Mouse (Mus musculus) gastrocnemius, adult 8-10 months (tissue): ENCODE results near the gene Foxd1. TPM values are rescaled to one million over a fixed set of nuclear protein-coding genes. Genes with fewer than 3 reads are reported as not detected.

Experiments
- DNase-seq, 2 experiments: peaks; one replicate each; pipeline ENCODE4 v3.0.0; 2022; ENCODE audit warnings: low spot score in 2 of 2
- total RNA-seq, 4 experiments: library from RNA; stranded (reverse); gene quantifications; 2 replicates each; pipeline ENCODE4 v1.2.4; 2022

The Foxd1 gene
- total RNA-seq, 4 experiments from 2014 or later, result 0.11 TPM; not detected in 3

DNA sequence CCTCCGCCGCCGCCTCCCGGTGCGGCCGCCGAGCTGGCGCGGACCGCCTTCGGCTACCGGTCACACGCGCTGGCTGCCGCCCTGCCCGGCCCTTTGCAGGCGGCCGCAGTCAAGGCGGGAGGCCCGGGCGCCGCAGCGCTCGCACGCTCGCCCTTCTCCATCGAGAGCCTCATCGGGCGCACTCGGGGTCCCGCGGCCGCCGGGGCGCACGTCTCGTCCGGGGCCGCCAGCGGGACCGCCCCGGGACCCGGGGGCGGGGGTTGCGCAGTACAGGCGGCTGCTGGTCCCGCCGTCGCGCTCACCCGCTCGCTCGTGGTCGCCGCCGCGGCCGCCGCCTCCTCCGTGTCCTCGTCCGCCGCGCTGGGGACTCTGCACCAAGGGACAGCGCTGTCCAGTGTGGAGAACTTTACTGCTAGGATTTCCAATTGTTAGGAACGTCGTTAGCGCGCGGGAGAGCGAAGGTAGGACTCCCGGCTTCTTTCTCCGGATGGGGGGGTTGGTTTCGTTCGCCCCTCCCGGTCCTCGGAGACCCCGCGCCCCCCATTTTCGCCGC, 1.6 kb downstream of the Foxd1 start:
- no peak for DNase-seq

DNA sequence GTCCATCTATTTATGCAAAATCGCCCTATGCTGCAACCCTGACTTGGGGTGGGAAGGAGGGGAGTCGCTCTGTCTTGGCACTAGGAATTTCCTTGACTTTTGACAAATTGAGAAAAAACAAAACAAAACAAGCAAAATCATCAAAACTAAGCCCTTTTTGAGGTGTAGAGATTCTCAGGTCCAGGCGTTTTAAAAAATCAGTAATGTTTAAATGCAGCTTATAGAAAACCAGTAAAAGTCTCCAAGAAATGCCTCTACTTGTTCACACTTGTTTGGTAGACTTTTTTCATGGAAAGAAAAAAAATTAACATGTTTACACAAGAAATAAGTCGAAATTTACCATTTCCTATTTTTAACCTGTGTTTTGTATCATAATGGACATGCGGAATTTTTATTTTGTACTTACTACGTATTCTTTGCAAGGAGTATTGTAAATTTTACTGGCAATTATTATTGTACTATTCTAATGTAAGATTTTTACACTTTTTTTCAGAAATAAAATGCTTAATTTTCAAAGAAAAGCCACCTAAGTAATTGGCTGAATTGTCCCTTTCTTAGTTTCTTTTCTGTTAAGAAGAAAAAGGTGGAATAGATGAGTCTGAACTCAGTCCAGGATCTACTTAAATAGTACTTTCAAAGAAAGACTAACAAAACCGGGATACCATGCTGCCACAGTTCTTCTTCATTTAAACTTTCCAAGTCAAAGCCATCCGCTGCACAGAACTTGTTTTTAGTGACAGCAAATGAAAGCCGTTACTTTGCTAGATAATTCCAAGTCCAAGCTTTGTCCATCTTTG, 2.3 kb downstream of the Foxd1 start:
- no peak for DNase-seq

DNA sequence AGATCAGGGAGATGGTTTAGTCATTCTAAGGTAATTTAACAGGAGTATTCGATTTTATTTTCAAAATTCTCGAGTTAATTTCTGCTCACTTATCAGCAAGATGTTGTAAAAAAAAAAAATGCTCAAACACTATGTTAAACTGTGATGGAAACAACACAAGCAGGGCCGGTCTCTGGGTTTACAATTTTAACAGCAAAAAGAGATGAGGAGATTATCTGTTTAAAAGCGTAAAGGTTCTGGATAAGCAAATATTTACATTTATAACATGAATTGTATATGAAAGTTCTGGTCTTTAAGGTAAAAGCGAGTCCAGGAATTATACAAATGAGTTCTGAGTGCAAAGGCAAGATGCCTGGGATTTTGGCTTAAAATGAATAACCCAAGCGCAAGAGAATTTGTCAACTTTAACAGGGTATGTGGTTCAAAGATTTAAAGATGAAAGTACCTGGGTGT, 3.0 kb downstream of the Foxd1 start:
- no peak for DNase-seq

DNA sequence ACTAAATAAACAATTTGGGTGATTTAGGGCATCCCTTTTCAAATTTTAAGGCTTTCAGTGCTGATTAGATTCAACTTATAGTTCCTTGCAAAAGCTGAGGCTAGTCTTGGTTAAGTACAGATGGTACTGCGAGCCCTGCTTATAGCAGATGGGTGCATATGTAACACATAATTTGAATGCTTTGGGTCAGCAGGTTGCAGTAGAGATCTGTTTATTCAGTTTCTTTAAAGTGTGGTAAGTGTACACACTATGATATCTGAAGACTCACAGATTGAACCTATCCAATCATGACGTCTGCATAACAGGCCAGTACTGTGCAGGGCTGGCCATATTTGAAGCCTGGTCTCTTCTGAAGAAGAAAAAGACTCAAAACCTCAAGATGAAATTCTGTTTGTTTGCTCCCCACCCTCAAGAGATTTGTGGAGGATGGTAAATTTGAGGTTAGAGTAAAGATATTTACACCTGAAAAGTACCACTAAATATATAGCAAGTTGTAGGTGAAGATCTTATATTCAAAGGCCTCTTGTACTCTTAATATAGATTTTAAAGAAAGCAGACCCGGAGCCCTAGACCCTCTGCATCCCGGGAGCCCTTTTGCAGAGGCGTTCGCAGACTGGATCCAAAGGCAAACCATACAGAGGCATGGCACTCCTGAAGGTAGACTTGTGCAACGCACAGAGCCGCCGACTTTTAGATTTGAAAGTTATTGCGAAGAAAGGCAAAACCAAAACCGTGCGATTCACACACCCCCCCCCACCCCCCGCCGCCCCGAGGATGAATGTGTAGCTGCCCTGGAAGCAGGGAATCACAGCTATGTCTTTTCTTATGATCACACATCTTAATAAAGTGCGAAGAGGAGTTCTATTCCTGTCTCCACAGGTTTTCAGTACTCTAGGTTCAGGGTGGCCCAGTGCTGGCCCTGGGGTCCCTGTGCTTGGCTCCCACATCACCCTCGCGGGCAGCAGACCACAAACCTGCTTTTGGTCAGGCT, 3.7 kb downstream of the Foxd1 start:
- DNase-seq, result no peak

DNA sequence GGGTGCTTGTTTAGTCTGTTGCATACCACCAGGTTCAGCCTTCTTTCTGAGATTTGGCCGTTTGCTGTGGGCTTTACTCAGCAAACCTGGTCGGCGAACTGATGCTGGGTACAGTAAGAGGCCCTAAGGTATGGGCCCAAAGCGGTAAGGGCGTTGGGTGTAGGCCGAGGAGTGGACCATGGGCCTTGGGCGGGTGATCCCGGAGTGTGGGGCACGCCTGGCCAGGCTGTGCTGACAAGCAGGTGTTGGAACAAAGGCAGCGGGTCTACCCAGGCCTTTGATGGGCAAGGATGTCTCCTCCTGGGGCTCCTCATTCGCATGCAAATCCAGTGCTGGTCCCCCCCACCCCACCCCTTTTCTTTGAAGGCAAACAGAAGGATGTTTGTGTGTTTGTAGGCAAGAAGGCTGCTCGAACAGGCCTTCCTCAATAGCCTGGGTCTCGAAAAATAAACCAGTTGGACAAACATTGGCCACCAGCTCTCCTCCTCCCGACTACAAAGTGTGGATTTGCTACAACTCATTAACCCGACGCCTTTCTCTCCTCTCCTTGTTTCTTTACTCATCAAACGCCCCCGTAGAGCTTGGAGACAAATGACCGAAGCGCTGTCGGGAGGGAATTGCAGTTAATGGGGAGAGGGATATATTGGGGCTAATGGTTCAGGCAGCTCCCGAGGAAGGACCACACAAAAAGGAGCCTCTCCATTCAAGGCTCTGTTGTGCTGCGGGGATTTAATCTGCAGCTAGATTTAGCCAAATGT, 4.6 kb downstream of the Foxd1 start:
- DNase-seq, result no peak

DNA sequence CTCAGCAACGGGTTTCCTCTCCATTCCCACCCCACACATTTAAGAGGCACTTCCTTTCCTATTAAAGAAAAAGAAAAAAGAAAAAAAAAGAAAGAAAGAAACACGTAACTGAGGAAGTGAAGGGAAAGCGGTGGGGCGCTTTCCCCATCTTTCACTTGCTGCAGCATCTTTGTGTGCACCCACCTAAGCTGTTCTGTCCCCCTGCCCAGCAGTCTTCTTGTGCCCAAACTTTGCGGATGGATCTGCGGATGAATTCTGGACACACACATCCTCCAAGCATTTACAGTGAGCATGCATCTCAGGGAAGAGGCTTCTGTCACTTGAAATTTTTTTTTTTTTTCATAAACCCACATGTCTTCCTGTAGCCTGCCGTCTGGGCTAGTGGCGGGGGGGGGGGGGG, 5.3 kb downstream of the Foxd1 start:
- no peak for DNase-seq

DNA sequence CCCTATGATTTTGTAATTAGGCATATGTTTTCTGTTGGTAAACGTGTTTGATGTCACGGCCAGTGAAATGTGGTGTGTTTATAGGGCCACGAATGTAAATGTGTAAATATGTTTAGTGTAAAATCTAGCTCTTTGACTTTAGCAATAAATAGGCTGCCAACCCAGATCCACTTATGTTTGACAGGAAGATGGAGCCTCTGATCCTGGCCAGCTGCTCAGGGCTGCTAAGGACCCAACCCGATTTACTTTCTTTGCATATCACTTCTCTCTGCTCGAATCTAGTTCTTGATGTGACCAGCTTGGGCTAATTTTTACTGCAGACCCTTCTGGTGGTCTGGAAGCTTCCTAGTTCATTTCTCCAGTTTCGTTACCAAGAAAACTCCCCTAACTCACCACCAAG, 6.3 kb downstream of the Foxd1 start:
- DNase-seq, result no peak

DNA sequence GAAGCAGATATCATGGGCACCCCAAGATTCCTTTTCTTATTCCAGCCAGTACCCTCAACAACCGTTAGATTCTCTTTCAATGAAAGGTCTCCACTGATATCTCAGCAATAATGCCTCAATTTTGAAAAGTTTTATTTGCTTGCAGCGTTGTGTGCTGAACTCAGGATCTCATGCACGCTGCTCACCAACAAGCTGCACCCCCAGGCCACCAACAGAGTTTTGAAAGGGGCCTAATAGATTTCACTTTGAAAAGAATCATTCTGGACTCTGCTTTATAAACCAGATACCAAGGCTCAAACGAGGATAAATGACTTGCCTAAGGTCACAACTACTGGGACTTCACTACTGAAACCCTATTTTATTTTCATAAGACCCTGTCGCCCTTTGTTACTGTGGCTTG, 7.1 kb downstream of the Foxd1 start:
- no peak for DNase-seq

DNA sequence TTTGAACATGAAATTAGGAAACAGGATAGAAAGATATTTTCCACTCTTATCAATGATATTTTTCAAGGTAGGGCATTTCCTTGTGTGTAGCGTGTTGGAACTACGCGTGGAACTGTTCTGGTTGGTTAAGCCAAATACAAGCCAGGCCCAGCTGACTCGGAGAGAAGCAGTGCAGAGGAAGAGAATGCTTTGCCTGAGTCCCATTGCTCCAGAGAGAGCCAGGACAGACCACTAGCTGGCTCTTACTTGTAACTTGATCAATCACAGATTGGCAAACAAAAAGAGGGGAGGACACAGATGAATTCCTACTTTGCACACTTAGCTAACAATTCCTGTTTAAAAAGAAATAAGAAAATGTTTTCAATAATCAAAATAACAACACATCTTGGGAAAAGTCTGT, 9.0 kb downstream of the Foxd1 start:
- DNase-seq, result no peak

DNA sequence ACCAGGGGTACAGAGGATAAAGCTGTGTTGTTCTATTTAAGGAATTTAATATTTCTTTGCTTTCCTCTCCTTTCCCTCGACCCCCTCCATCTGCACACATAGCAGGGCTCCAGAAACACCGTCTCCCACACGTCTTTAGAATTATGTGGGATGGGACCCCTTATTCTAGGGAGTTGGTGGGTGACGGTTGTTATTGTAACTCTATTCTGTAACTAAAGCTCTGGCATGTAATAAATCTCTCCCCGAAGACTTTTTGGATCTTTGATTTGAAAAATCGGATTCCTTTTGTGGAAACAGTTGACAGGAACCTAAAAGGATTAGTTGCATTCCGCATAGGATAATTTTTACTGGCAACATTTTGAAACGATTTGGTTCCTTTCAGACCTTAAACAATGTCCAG, 11.0 kb downstream of the Foxd1 start:
- DNase-seq, result no peak

DNA sequence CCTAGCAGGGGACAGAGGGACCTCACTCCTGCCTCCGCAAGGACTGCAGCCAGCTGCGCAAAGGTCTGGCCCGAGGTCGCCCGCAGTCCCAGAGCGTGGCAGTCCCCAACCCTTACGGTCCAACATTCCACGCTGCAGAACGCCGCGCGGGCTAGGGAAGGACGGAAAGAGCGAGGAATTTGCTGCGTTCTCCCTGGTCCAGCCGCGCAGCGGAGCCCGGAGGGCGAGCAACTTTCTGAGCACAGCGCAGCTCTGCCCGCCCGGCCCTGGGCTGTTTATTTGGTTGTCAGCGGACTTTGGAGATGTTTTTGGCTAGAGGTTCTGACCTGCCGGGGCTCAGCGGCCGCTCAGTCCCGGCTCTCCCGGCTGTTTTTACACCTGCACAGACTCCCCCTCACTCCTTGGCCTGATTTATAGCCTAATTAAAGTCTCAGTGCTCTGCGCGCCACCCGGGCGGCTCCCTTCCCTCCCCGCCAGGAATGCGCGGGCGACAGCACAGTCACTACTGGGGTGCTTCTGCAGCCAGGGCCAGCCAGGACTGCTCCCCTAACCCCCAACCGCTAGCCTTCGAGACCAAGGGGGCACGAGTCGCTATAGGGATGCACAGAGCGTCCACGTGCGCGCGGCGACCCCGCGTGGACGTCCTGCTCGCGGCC, 11.9 kb downstream of the Foxd1 start:
- no peak for DNase-seq

DNA sequence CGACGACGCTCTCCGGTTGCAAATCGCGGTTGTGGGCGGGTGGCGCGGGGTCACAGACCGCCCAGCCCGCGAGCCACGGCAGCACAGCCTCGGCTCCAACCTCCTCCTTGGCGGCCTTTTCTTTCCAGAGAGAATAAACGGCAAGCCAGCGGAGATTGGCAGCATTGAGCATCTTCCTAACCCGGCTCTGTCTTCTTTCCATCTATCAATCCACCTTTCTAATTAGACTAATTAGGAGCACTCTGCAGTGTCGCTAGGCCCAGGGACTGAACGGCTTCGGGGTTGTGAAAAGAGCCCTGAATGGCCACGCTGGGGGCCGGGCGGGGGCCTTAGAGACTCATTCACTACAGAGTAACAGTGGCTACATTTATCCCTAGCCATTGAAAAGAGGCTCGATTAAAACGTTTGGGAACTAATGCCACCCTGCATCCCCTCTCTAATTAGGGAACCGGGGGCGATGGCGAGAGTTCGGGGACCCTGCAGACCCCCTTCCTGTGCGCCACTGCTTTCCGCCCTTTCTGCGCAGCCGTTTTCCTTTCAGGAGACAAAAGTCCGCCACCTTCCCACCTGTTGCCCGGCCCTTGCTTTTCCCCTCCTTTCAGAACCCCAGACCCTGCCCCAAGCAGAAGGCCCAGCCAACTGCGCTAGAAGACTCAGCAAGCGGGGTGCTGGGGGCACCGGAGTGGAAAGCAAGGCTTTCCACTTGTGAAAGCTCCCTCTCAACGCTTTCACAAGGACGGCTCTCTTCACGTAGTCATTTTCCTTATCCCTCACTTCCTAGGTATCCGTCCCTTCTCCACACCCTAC, 12.6 kb downstream of the Foxd1 start:
- DNase-seq, result no peak

DNA sequence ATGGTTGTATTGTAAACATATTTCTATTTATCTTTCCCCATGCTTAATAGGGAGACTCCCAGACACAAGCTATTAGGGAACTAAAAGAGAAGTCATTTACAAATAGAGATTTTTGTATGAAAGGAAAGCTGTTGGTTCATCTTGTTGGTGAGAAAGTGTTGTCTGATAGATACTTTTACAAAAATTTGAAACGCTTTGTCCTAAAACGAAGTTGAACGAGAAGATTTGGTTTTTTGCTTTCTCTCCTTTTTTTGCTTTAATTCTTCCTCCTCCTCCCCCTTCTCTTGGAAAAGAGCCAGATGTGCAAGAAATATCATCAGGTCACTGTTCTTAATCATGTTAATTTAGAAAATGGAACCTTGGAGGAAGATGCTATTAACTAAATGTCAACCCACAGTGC, 13.6 kb downstream of the Foxd1 start:
- DNase-seq, result no peak

DNA sequence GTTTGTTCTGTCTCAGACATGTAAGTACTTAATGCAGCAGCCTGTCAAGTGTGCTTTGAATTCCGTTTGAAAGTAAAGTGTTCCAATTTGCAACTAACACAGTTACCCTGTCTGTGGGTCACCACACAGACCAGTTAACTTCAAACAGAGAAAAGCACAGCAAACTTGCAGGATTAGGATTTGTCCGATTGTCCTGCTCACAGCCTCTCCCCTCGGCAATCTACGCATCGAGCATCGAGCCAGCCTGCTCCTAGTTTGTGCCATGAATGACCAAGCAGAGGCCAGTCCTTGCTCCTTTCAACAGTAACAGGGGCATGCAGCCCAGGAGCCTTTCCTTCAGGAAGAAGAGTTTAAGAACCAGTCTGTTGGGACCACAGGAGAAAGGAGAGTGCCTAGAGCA, 15.0 kb downstream of the Foxd1 start:
- no peak for DNase-seq

DNA sequence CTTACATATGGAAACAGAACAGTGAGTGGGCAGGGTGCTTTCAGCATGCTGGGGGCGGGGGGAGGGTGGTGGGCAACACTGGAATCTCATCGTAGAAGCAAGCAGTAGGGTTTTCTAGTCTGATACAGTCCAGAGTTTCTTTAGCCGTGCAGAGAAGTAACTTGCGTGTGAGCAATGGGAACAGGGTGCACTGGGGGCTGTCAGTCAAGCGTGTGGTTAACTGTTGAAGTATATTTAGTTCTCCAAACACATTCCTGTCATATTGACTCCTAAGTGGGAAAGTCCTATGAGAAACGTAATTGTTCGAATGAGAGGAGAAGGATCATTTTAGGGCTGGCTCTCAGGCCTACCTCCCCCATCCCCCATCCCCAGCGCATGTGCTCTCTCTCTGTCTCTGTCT, 20.5 kb downstream of the Foxd1 start:
- no peak for DNase-seq

DNA sequence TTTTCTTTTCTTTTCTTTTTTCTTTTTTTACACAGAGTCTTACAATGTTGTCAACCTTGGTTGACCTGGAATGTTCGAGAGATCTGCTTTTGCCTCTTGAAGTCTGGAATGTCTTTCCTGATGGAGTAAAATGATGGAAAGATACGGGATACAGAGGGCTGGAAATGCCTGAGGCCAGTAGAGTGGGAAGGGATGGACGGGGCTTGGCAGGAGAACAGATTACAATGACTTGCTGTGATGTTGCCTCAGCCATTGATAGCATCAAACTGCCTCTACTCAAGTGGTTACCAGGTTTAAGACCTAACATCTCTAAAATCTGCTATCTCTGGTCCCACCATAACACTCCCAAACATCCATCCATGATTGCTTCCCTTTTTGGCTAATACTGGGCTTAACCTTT, 20.9 kb downstream of the Foxd1 start:
- DNase-seq, result no peak

DNA sequence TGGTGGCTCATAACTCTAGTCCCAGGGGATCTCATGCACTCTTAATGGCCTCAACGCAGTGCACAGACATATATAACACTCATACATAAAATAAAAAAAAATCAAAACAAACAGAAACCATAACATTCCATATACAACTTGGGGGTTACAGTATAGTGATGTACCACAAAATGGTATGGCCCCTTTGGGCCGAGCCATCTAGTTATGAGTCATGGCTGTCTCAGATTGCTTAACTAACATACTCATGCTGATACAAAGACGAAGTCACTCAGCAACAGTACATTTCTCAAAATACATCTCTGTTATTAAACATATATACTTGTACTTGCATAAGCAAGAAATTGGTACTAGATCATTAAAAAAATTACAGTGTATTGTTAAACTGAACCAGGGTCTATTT, 23.7 kb downstream of the Foxd1 start:
- no peak for DNase-seq

DNA sequence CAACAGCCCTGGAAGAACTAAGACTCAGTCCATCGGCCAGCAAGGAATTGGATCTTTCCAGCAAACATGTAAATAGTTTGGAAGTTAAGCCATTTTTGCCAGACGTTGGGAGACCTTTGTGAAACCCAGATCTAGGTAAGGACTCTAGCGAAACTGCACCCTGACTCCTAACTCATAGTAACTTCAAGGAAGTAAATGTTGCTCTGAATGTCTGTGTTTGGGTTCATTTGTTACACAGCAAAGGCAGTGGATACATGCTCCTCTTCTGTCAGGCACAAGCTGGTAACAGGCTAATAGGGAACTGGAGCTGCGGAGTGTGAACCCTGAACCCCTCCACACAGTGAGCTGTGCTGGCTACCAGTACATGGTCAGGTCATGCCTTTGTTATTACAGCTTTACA, 28.7 kb downstream of the Foxd1 start:
- DNase-seq, result no peak

DNA sequence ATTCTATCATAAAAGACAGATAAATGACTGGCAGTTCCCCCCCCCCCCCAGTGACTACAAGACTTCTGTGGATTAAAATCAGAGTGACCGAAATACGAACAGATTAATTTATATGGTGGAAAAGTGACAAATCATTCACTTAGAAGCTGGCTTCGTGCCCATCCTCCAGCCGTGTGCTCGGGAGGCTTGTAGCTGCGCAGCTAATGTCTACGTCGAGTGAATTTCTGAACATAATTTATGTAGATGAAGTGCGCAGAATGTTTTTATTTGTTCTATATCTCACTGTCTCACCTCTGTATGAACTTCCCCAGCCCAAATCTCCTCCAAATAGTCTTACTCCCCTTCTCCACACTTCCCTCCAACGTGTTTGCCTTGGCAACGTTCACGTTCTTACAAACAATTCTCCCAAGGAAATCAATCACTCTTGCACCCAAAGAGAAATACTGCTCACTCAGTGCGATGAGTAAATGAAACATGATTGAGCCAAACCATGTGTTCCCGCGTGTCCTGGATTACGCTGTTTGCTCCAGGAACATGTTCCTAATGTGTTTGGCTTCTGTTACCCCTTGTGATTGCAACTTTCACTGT, 30.0 kb downstream of the Foxd1 start:
- no peak for DNase-seq

DNA sequence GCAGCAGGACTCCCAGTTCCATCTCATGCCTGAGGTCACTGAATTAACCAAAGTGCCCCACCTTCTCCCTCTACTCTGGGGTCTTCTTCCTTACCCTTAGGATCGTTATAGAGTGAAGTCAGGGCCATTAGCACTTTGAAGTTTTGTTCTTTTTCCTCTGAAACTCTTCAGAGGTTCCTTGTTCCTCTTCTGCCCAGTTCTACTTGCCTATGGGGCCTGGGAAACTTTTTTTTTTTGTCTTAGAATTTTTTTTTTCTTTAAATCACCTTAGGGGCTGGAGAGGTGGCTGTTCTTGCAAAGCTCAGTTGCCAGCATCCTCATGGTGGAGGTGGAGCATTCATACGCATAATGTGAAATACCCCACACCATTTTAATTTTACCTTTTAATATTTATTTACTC, 31.8 kb downstream of the Foxd1 start:
- DNase-seq, result no peak
